Mouse (Mus musculus): ENCODE measurements around the gene Snorc. TPM values are rescaled to one million over a fixed set of nuclear protein-coding genes. Genes with fewer than 3 reads are reported as not detected.

Snorc gene
- total RNA-seq (2023; ENCODE audit: inconsistent age) = not detected in 4 replicates

GRCm38 (mm10) chr1:87469971-87470370 lies at the start of gene Snorc:
Snorc (plus strand) TSS chr1:87470271.

GRCm38 (mm10) chr1:87509561-87510165 lies 39.6 kb downstream of the Snorc start, which contains the start of gene Neu2:
Neu2 (plus strand) TSS chr1:87509889.

Other genes with a start within 250 kb of the Snorc start
- 0.39 TPM in 1 of 4 replicates, not detected in the others for gene Efhd1, start 205.9 kb upstream of the Snorc start, total RNA-seq (2023; ENCODE audit: inconsistent age)
- 118 to 131 TPM (median 124 TPM) in 4 replicates for gene Gigyf2, start 143.3 kb upstream of the Snorc start, total RNA-seq (2023; ENCODE audit: inconsistent age)
- not detected in 4 replicates for gene Kcnj13, start 75.5 kb upstream of the Snorc start, total RNA-seq (2023; ENCODE audit: inconsistent age)
- gene Neu2, start 39.6 kb downstream of the Snorc start, total RNA-seq (2023; ENCODE audit: inconsistent age) = not detected in 4 replicates
- not detected in 4 replicates for gene Ngef, start 103.6 kb downstream of the Snorc start, total RNA-seq (2023; ENCODE audit: inconsistent age)
- gene Inpp5d, start 150.0 kb downstream of the Snorc start, total RNA-seq (2023; ENCODE audit: inconsistent age) = 718 to 785 TPM (median 748 TPM) in 4 replicates